Mouse (Mus musculus): ENCODE results near the gene Kcmf1. TPM values are rescaled to one million over a fixed set of nuclear protein-coding genes. Genes with fewer than 3 reads are reported as not detected.
A peak's percentile ranks its signal among the peaks of the same experiment; 100 is the strongest.

Gene Kcmf1
- 100 to 1,000 TPM in 1 of 2 experiments, 10 to 100 TPM in 1; 95.7 to 107 TPM for total RNA-seq (2021)
- polyA plus RNA-seq (2012; rRNA removed): 114 and 185 TPM in 2 replicates
- long read RNA-seq, transcript Kcmf1-201 (7 exons, 3,251 nt): major isoform, 75 of 106 reads
- long read RNA-seq, partial matches to known transcripts: 26 of 106 reads
- long read RNA-seq, other reads (novel, unspliced or antisense): 3 of 106 reads

DNA sequence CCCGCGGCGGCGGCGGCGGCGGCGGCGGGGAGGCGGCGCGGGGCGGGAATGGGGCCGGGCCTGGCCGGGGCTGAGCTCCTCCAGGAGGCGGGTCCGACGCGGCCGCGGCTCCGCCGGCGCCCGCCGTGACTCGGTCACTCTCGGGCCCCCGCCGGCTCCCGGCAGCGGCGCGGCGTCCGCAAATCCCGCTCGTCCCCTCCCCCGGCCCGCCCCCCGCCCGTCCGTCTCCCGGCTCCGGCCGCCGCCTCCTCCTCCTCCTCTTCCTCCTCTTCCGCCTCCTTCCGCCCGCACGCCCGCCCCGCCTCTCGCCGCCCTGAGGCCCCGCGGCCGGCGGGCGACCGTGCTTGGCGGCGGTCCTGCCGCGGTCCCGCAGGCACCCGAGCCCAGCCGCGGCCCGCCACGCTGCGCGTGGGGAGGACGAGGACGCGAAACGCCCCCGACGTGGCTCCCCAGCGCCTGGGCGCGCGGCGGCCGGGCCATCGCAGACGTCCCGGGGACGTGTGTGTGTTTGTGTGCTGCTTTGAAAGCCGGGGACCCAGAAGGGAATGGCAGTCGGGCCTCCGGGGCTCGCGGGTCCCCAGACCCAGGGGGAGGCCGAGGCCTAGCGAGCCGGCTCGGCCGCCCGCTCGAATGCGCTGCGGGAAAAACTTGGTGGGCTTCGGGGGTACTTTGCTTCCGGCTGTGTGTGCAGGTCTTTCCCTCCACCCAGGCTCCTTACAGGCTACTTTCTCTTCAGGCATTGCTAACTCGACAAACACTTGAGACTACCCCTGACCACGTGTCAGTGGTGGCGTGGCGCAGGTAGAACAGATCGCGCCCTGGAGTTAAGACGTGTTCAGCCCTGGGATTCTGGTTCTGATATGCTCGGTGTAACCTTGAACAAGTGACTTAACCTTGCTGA lies at the start of gene Kcmf1:
Kcmf1 (minus strand) TSS at position 199 of the 901 bp plus-strand sequence.
- Histone ChIP-seq H3K27me3 (ENCODE audit: control insufficient read depth, insufficient read depth, low read length) (no peaks in the 10 kb centered on the region), H3K36me3 (ENCODE audit: control insufficient read depth, insufficient read depth, low read length) (peaks cover 20% of the 10 kb centered on the region), H3K9ac (ENCODE audit: low read depth, low read length) (peak within 1 kb of the TSS; percentile 95), H3K4me3 (peak within 1 kb of the TSS; percentile 73), H3K27ac (peak within 1 kb of the TSS; percentile 94), H3K79me2 (replicated peaks; ENCODE audit: control insufficient read depth, insufficient read depth, low read length) (peaks cover 10% of the 10 kb centered on the region), H3K4me1 (ENCODE audit: control insufficient read depth, insufficient read depth, low read length) (peaks cover 12% of the 10 kb centered on the region)
- peak; percentile 89 to 92 for DNase-seq
- intact Hi-C loops (cut with DNase I): loop anchor here (5.0 kb wide), 1 partner anchor 48 kb away; no protein-coding TSS in a partner anchor
- WGBS: under 1% methylated on average over 102 of the region's 113 CpGs
- TF ChIP-seq CTCF (IDR thresholded peaks at IDR 0.05) (no peak), POLR2A (IDR thresholded peaks at IDR 0.05; ENCODE audit: insufficient read depth, low read depth, low read length) (peak; percentile 36; the same call in 1 of the 2 replicates)

- Histone ChIP-seq H3K4me3 (no peak overlapping the region), H3K27ac (no peak overlapping the region), H3K36me3 (ENCODE audit: control insufficient read depth, insufficient read depth, low read length) (no peaks in the 10 kb centered on the region), H3K9ac (ENCODE audit: low read depth, low read length) (no peak overlapping the region), H3K4me1 (ENCODE audit: control insufficient read depth, insufficient read depth, low read length) (peaks cover 2% of the 10 kb centered on the region), H3K27me3 (ENCODE audit: control insufficient read depth, insufficient read depth, low read length) (no peaks in the 10 kb centered on the region), H3K79me2 (replicated peaks; ENCODE audit: control insufficient read depth, insufficient read depth, low read length) (no peaks in the 10 kb centered on the region)
- no peak for TF ChIP-seq CTCF (IDR thresholded peaks at IDR 0.05)
- TF ChIP-seq POLR2A (IDR thresholded peaks at IDR 0.05; ENCODE audit: insufficient read depth, low read depth, low read length): no peak
- DNase-seq: no peak
- 95% methylated on average over 9 of the region's 9 CpGs for WGBS
- intact Hi-C loops (cut with DNase I): no loop called here
These were observed 49.5 kb upstream of the Kcmf1 start for GRCm38 (mm10) chr6:72949161-72949756.

DNA sequence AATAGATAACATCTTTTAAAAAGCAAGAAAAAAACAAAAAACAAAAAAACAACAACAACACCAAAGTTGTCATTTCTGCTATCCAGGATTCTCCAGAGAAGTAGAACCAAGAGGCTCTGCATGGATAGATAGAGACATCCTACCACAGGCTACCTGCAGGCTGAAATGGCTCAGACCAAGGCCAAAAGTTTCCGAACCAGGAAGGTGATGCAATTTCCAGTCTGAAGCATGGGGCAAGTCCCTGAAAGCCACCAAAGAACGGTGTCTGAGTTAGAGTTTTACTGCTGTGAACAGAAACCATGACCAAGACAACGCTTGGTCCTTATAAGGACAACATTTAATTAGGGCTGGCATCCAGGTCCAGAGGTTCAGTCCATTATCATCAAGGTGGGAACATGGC lies 48.6 kb upstream of the Kcmf1 start:
- intact Hi-C loops (cut with DNase I): no loop called here
- H3K4me1 ChIP-seq (ENCODE audit: control insufficient read depth, insufficient read depth, low read length): peaks cover 2% of the 10 kb centered on the region
- no peak overlapping the region for H3K27ac ChIP-seq
- H3K36me3 ChIP-seq (ENCODE audit: control insufficient read depth, insufficient read depth, low read length): no peaks in the 10 kb centered on the region
- no peak for DNase-seq
- no peaks in the 10 kb centered on the region for H3K27me3 ChIP-seq (ENCODE audit: control insufficient read depth, insufficient read depth, low read length)
- 62% methylated on average over 3 of the region's 3 CpGs for whole genome bisulfite sequencing
- H3K79me2 ChIP-seq (replicated peaks; ENCODE audit: control insufficient read depth, insufficient read depth, low read length): no peaks in the 10 kb centered on the region
- H3K4me3 ChIP-seq: no peak overlapping the region
- TF ChIP-seq CTCF (IDR thresholded peaks at IDR 0.05) (no peak), POLR2A (IDR thresholded peaks at IDR 0.05; ENCODE audit: insufficient read depth, low read depth, low read length) (no peak), EP300 (IDR thresholded peaks at IDR 0.05; ENCODE audit: insufficient read depth, low read depth, low read length) (no peak)
- H3K9ac ChIP-seq (ENCODE audit: low read depth, low read length): no peak overlapping the region

DNA sequence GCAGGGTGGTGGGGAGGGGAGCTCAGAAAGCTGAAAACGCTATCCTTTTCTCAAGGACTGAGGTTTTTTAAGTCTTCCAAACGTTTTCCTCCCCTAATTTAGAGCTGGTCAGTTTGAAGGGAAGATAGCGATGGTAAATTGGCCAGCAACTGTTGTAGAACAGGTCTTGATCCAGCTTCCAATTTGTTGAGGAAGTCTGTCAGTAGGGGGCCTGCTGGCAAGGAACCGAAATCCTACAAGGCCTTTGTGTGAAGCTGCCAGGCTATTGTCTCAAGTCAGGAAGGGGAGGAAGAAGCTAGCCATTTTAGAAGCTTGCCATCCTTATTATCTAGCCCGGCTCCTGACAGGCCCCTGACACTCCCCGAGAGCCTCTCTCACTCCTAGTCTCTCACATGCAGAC lies 48.2 kb upstream of the Kcmf1 start:
- Histone ChIP-seq H3K27ac (no peak overlapping the region), H3K4me1 (ENCODE audit: control insufficient read depth, insufficient read depth, low read length) (peaks cover 2% of the 10 kb centered on the region), H3K27me3 (ENCODE audit: control insufficient read depth, insufficient read depth, low read length) (no peaks in the 10 kb centered on the region), H3K4me3 (no peak overlapping the region), H3K9ac (ENCODE audit: low read depth, low read length) (no peak overlapping the region), H3K36me3 (ENCODE audit: control insufficient read depth, insufficient read depth, low read length) (no peaks in the 10 kb centered on the region), H3K79me2 (replicated peaks; ENCODE audit: control insufficient read depth, insufficient read depth, low read length) (no peaks in the 10 kb centered on the region)
- 39% methylated on average over 6 of the region's 6 CpGs for WGBS
- TF ChIP-seq CTCF (IDR thresholded peaks at IDR 0.05) (peak; percentile 48), POLR2A (IDR thresholded peaks at IDR 0.05; ENCODE audit: insufficient read depth, low read depth, low read length) (no peak), EP300 (IDR thresholded peaks at IDR 0.05; ENCODE audit: insufficient read depth, low read depth, low read length) (0 out of 2 replicates have a peak, but pooled peaks have one; percentile 25)
- intact Hi-C loops (cut with DNase I): no loop called here
- peak in 1 of 2 experiments; percentile 30 for DNase-seq

DNA sequence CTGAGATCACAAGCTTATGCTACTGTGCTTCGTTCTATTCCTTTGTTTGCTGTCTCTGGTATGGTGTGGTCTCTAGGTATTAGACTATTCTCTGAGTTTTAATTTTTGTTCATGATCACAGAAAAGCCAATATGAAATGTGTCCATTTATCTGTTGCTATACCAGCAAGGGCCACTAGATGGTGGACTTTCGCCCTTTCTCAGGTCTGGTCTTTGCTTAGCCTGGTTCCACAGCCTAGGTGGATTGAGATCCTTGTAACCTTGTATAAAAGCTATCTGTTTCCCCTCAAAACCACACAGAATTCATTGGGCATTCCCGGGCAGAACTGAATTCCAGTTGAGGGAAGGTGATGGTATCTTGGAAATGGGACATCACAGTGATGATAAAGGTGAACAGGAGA lies 40.7 kb upstream of the Kcmf1 start:
- no peak overlapping the region for H3K9ac ChIP-seq (ENCODE audit: low read depth, low read length)
- H3K4me3 ChIP-seq: no peak overlapping the region
- peak; percentile 45 to 60 for DNase-seq
- no peaks in the 10 kb centered on the region; the same call in 1 of the 2 replicates for H3K4me1 ChIP-seq (ENCODE audit: control insufficient read depth, insufficient read depth, low read length)
- H3K36me3 ChIP-seq (ENCODE audit: control insufficient read depth, insufficient read depth, low read length): no peaks in the 10 kb centered on the region
- no peaks in the 10 kb centered on the region for H3K79me2 ChIP-seq (replicated peaks; ENCODE audit: control insufficient read depth, insufficient read depth, low read length)
- intact Hi-C loops (cut with DNase I): loop anchor here (1.0 kb wide), 3 partner anchors 70 to 287 kb away; no protein-coding TSS in a partner anchor
- H3K27ac ChIP-seq: no peak overlapping the region
- 7% methylated on average over 3 of the region's 3 CpGs for WGBS
- H3K27me3 ChIP-seq (ENCODE audit: control insufficient read depth, insufficient read depth, low read length): no peaks in the 10 kb centered on the region
- TF ChIP-seq CTCF (IDR thresholded peaks at IDR 0.05) (peak; percentile 94), POLR2A (IDR thresholded peaks at IDR 0.05; ENCODE audit: insufficient read depth, low read depth, low read length) (no peak), EP300 (IDR thresholded peaks at IDR 0.05; ENCODE audit: insufficient read depth, low read depth, low read length) (peak; percentile 58; the same call in 1 of the 2 replicates)

Measured in heart, adult 2 months (tissue).